Mouse (Mus musculus): ENCODE measurements around the gene Prrc2a. TPM values are rescaled to one million over a fixed set of nuclear protein-coding genes. Genes with fewer than 3 reads are reported as not detected.

The Prrc2a gene
- total RNA-seq, 2 experiments from 2014 or later, result 67.9 to 254 TPM

DNA sequence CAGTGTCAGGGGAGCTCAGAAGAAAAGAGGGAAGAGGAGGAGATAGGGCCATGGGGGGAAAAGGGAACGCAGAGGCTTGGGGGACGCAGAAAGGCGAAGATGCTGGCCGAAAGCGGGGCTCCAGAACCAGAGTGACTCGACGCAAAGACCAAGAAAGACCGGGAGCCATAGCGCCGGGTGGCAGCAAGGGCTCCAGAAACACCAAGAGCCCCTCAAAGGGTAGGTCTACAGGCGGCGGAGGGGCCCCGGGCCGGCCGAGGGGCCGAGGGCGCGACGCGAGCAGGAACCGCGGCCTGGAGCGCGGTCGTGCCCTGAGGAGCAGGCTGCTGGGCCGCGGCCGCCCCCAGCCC lies 504 bp downstream of the Prrc2a start:
- ATAC-seq (replicated peaks; ENCODE audit: poor library complexity, severe bottlenecking), result no peak

DNA sequence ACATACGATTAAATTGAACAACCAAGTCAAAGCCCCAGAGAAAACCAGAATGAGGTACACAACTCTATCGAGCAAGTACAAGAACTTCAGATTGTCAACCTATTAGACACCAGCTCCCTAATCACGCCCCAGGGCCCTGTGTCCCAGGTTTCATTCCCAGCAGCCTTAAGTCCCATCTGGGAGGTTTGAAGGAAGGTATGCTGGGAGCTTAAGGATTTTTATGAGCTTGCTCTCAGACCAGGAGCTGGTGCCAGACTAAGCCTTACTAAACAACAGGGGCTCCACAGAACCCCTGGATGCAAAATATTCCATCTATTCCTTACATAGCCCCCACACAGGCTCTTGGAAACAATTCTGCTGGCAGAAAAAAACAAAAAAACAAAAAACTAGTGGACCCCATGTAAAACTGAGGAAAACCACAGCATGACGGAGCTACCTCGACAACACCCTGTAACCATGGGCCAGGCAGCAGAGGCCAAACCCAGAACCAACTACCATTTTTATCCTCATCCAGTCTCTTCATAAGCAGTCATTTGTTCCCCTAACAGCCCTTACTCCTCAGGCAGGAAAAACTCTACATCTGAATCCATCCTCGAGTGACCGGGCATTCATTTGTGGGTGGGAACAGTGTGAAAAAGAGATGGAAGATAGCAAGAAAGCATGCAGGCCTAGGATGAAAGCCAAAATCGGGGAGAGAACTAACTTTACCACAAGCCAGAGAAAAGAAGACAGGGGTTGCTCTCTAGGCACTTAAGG lies 1.2 kb downstream of the Prrc2a start:
- no peak for ATAC-seq (replicated peaks; ENCODE audit: poor library complexity, severe bottlenecking)

DNA sequence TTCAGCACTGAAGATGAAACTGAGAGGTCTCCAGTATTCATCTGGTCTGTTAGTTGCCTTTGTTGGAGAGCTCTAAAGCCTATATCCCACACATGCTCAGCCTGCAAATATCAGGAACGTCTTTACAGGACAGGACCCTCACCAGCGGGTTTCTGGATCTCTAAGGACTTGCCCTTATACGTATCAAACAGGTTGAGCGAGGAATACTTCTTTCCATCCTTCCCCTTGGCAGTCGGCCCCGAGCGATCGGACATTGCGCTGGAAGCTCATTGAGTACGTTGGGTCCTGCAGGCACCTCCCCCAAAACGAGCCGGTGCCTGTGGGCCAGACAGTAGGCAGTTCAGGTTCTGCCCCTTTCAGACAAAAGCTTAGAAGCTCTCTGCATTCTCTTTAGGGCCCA lies 2.0 kb downstream of the Prrc2a start:
- no peak for ATAC-seq (replicated peaks; ENCODE audit: poor library complexity, severe bottlenecking)

DNA sequence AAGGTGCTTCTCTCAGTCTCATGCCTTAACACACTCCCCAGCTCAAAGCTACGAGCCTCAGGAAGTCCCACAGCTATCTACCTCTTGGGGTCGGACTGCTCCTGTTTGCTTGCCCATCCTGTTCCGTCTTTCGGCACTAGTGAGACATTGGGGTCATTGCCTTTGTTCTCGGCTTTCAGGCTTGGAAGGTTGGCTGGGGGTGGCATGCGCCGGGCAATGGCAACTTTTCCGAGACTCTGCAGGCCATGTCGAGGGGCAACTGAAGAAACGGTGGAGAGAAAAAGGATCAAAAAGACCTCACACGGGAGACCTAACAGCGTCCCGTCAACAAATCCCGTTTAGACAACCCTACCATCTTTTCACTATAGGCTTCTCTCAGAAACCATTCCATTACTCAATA lies 2.6 kb downstream of the Prrc2a start:
- ATAC-seq (replicated peaks; ENCODE audit: poor library complexity, severe bottlenecking), result no peak

DNA sequence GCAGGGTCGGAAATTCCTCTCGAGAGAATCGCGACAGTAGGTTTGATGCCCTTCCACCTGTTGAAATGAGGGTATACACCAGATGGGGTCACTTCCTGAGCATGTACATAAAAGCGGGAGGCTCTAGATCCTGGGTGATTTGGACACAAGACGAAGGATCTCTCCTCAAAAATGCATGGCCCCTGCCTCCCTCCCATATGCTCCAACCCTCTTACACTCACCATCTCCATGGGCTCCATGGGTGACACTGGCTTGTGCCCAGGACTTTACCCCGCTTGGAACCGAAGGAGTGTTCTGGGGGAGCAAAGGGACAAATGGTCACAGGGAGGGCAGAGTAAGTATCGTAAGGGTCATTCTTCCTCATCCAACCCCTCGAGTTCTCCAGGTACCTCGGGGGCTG lies 3.3 kb downstream of the Prrc2a start:
- ATAC-seq (replicated peaks; ENCODE audit: poor library complexity, severe bottlenecking), result no peak

DNA sequence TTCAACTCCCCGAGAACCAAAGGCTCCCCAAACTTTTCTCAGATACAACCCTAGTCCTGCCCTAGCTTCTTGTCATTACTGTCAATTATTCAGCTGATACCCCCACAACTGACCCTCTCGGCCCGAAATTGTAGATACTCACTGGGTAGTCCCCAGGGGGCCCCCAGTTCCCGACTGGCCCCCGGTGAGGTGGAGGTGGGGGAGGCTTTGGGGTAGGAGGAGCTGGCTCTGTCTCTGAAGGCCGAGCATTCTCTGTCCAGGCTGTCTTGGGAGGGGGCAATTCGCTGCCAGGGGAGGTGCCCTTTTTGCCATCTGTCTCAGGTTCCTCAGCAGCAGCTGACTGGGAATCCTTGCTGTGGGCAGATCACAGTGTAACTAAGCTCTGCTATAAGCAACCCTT lies 5.1 kb downstream of the Prrc2a start:
- ATAC-seq (replicated peaks; ENCODE audit: poor library complexity, severe bottlenecking), result no peak

DNA sequence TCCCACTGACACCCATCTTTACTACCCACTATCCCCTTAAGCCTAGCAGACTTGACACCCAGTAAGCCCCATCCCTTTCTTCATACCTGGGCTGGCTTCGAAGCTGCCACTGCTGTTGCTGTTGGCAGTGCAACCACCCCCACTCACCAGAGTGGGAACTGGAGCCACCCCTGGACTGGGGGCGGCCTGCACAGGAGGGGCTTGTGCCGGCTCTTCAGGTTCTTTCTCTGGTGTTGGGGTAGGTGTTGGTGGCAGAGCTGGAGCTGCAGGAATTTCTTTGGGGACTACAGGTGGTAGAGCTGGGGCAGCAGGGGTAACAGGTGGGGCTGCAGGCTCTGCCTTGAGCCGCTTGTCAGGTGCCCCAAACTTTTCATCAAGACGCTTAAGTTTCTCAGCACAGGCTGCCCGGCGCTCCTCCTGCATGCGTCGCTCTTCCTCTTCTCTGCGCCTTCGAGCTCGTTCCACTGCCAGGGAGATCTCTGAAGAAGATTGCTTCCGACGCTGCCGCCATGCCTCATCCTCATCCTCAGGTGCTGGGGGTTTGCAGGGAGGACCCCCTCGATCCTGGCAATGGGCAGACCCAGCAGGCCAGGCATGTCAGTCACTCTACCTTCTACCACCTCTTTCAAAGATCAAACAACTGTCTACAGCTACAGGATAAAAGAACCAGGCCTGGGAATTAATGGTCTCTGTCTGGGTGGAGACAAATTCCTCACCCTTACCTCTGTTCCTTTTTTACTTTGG lies 5.7 kb downstream of the Prrc2a start:
- no peak for ATAC-seq (replicated peaks; ENCODE audit: poor library complexity, severe bottlenecking)

DNA sequence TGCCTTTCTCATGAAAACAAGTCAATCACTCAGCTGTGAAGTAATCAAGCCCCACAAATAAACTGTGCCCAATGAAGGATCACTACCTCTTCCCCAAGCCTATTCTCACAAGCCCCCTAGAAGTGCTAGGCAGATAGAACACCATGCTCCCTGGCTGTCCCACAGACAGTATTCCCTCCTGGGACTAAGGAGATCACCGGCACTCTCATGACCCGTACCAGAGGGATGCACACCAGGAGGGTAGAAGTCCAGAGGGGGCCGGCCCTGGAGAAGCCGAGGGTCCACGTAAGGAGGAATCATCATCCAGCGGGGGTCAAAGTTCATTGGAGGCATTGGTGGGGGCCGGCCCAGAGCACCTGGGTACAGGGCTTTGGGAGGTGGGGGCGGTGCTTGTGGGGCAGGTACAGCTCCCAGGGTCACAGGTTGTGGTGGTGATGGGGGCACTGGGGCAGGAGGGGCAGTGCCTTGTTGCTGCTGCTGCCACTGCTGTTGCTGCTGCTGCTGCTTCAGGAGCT lies 7.0 kb downstream of the Prrc2a start:
- no peak for ATAC-seq (replicated peaks; ENCODE audit: poor library complexity, severe bottlenecking)

DNA sequence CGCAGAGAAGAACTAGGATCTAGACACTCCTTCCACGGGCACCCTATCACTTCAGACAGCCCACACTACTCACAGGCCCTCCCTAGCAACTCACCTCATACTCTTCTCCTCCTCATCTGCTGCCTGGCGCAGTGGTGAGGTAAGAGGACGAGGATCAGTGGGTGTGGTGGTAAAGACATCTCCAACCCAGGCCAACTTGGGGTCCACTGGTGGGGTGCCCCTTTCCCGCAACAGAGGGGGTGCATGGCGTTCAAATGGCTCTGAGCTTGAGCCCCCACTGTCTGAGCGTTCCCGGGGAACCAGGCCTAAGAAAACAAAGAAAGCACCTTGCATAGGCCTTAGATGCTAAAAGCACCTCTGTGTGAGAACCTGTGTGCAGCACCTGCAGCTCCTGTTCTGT lies 7.4 kb downstream of the Prrc2a start:
- ATAC-seq (replicated peaks; ENCODE audit: poor library complexity, severe bottlenecking), result no peak

DNA sequence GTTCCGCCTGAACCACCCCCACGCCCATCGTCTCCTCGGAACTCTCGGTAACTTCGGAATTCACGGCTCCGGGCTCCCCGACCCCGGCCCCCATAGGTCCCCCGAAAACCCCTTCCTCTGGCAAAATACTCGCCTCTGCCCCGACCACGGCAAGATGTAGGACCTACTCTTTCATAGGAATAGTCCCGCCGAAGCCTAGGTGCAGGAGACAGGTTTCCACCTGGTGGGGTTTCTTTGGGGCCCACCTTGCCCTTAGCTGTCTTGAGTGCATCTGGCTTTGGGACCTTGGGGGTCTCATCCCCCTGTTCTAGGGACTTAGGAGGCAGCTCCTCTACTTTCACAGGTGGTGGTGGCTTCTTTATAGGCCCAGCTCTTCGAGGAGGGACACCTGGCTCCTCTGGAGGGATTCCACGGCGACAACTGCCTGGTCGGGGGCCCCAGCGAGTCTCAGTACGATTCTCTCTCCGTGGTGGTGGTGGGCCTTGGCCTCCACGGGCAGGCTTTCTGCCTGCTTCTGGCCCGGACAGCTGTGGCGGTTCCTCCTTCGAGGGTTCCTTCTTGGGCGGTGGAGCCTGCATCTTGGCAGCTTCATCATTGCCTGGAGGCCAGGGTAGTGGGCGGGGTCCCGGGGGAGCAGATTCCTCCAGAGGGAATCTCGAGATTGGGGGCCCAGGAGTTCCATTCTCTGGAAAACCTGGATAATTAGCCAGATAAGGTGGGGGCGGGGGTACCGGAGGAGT lies 8.1 kb downstream of the Prrc2a start:
- ATAC-seq (replicated peaks; ENCODE audit: poor library complexity, severe bottlenecking), result no peak

DNA sequence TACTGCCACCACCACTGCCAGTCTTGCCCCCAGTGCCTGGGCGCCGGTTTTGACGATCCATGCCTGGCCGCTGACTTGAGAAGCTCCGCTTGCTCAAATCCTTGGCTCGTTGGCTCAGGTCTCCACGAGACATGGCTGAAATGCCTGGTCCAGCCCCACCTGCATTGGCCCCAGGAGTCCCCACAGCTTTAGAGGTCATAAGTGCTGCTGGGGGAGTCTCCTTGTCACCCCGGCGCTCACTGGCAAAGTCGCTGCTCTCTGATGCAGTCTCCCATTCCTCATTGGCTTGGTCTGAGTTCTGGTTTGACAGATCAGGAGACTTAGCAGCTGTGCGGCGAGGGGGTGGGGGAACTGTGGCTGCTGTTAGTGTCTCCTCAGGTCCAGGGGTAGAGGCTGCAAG lies 9.2 kb downstream of the Prrc2a start:
- no peak for ATAC-seq (replicated peaks; ENCODE audit: poor library complexity, severe bottlenecking)

DNA sequence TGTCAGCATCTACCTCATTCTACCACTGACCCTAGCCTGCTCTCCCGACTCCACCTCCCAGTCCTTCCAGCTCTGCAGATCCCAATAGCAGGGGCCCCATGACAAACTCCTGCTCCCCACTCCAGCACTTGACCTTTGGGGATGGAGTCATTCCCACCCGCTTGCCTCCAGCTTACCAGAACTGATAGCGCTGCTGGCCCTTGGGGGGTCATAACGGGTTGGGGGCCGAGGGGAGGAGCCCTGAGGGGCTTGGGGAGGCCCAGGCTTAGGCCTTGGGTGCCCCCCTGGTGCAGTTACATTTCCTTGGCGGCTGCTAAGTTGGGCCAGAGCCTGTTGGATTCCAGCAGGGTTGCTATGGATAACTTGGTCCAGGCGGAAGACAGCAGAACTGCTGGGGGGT lies 10.1 kb downstream of the Prrc2a start:
- no peak for ATAC-seq (replicated peaks; ENCODE audit: poor library complexity, severe bottlenecking)

DNA sequence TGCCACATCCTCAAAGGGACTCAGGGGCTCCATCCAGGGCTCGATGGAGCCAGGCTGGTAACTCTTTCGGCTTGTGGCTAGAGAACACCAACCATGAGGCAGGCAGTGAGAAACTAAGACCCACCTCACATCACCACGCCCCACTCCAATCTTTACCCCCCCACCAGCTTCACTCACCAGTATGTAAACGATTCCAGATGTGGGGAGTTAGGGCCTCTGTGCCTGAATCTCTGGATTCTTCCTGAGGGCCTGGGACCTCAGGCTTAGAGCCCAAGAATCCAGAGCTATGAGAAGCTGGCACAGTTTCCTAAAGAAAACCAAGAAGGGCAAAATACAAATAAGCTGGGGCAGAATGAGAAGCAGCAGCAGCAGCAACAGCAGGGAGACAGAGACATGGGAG lies 10.8 kb downstream of the Prrc2a start:
- ATAC-seq (replicated peaks; ENCODE audit: poor library complexity, severe bottlenecking), result no peak

DNA sequence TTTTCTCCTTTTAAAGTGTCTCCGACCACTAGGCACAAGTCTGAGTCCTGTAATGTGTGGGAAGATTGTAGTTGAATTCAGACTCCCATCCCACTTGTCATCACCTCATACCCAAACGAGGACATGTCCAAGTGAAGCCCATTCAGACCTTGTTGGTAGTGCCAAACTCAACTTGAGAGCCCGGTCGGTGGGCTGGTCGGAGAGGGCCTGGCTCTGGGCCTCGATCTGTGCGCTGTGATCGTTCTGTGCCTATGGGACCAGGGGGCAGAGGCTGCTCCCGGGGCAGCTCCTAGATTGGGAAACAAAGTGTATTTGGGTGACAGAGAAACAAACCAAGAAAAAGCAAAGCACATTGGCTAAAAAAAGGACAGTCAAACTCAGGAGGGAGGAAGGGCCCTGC lies 11.6 kb downstream of the Prrc2a start:
- ATAC-seq (replicated peaks; ENCODE audit: poor library complexity, severe bottlenecking), result no peak

DNA sequence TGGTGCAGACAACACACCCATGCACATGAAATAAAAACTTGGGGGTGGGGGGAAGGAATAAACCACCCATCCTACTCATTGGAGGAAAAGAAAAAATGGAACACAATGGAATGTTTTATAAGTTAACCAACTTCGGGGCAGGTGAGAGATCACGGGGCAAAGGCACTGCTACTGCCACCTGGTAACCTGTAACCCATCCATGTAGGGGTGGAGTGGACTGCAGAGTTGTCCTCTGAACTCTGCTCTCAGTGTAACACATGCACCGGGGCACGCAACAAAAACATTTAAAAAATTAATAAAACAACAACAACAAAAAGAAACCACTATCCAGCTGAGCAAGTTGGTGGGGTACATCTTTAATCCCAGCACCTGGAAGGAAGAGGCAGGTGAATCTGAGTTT lies 12.6 kb downstream of the Prrc2a start:
- no peak for ATAC-seq (replicated peaks; ENCODE audit: poor library complexity, severe bottlenecking)

DNA sequence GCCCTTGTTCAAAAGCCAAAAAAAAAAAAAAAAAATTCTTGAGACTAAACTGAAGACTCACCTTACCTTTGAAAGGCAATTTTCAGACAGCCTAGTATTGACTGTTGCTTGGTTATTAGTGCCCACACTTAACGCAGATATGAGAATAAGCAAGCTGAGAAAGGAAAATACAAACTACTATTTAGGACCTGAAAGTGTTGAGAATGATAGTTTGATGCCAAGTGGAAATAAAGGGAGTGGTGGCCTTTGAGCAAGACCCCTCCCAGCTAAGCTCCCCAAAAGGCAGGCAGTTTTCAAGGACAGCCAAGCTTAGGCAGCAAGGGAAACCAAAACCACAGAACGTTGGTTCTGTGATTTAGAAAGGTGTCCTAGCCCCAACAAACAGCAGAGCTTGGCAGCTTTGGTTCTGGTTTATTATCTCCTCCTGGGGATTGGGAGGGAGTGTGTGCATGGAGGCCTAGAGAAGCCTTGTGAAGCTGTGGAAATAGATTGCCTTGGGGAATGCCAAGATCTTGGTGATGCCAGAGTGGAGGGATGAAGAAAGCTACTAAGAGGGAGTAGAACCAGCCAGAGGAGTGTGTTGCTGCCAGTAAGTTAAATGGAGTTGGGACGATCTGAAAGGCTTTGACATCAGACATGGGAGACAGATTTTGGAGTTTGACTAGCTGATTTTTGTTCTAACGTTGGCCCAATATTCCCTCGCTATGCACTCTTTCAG lies 16.6 kb downstream of the Prrc2a start:
- ATAC-seq (replicated peaks; ENCODE audit: poor library complexity, severe bottlenecking), result no peak

DNA sequence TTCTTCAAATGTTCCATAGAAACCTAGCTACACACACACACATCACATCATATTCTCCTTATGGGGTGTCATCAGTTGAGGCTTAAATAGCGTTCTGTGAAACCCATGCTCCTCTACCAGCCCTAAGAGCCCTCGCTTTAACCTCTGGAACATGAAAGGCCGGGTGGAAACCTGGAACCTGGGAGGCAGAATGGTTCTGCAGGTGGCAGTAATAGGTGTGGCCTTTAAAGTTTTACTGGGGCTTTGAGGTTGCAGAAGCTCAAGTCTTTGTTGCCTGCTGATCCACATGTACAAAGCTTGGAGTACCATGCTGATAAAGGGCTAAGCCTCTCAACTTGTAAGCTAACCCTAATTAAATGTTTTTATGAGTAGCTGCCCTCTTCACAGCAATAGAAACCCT lies 17.3 kb downstream of the Prrc2a start:
- no peak for ATAC-seq (replicated peaks; ENCODE audit: poor library complexity, severe bottlenecking)

DNA sequence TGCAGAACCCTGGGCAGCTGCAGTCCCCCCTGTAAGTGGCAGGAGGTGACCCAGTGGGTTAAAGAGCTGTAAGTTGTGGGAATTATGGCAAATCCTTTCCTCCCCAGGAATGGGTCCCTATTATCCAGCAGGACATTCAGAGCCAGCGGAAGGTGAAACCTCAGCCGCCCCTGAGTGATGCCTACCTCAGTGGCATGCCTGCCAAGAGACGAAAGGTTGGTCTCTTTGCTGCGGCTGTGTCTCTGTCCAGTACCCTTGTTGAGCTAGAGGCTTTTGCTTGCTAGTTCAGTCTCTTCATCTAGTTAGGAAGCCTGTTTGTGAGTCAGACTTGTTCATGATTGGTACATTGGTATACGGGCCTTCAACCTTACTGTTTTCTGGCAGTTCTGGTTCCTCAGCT lies 18.6 kb downstream of the Prrc2a start:
- no peak for ATAC-seq (replicated peaks; ENCODE audit: poor library complexity, severe bottlenecking)

DNA sequence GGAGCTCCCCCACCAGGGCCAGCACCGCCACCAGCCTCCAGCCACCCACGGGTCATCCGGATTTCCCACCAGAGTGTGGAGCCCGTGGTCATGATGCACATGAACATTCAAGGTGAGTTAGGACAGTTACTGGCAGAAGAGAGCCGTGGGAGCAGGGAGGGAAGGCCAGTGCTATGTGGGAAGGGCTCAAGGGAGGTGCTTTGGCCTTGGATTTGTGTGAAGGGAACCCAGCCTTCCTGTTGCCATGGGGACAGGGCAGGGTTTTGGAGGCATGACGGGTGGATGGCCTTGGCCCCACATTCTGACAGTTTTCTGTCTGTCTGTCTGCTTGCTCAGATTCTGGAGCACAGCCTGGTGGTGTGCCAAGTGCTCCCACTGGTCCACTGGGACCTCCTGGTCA lies 22.7 kb downstream of the Prrc2a start:
- no peak for ATAC-seq (replicated peaks; ENCODE audit: poor library complexity, severe bottlenecking)

DNA sequence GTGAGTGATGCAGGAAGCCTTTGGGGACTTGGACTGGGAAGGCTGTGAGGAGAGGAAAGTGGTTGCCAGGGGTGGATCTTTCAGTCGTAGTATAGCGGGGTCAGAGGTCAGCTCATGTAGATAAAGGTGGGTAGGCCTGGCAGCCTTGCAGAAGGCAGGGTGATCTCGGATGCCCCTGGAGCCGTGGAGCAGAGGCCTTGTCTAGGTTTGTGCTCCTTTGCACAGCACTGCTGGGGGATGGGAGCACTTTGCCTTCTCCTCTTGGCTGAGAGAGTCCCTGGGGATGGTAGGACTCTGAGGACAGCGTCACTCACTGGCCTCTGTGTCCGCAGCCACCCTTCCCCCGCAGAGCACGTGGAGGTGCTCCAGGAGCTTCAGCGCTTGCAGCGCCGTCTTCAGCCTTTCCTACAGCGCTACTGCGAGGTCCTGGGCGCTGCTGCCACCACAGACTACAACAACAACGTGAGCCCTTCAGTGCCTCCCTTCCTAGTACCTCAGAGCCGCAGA lies 24.2 kb downstream of the Prrc2a start:
- ATAC-seq (replicated peaks; ENCODE audit: poor library complexity, severe bottlenecking), result no peak
